Mouse (Mus musculus) thymus, adult 2 months (tissue): ENCODE results near the gene Rhoq. TPM values are rescaled to one million over a fixed set of nuclear protein-coding genes. Genes with fewer than 3 reads are reported as not detected.
A peak's percentile ranks its signal among the peaks of the same experiment; 100 is the strongest.

ENCODE experiments used
- DNase-seq: peaks from one replicate; pipeline ENCODE4 v3.0.0; 2021
- H3K27ac ChIP-seq: fragments of 200-500 bp; 2 replicates; pipeline ENCODE4 v1.5.1; 2012; ENCODE audit warnings: low read length, control low read depth; ENCODE audit not compliant: control insufficient read depth, insufficient read depth
- H3K27me3 ChIP-seq: fragments of 200-500 bp; 2 replicates; pipeline ENCODE4 v1.6.1; 2012; ENCODE audit warnings: mild to moderate bottlenecking, low read length, moderate library complexity, mixed read lengths; ENCODE audit not compliant: control insufficient read depth, insufficient read depth
- H3K36me3 ChIP-seq: fragments of 200-500 bp; 2 replicates; pipeline ENCODE4 v1.6.1; 2012; ENCODE audit warnings: mild to moderate bottlenecking, low read length, moderate library complexity; ENCODE audit not compliant: control insufficient read depth, insufficient read depth
- H3K4me1 ChIP-seq: fragments of 200-500 bp; replicated peaks from 2 replicates; pipeline ENCODE4 v1.6.1; 2012; ENCODE audit warnings: low read length; ENCODE audit not compliant: control insufficient read depth, insufficient read depth
- H3K4me3 ChIP-seq: fragments of 200-500 bp; 2 replicates; pipeline ENCODE4 v1.5.1; 2012; ENCODE audit warnings: mild to moderate bottlenecking, low read length, control low read depth, moderate library complexity; ENCODE audit not compliant: control insufficient read depth, insufficient read depth
- CTCF ChIP-seq: fragments of 200-500 bp; IDR thresholded peaks from 2 replicates; pipeline ENCODE4 v1.5.1; 2012; ENCODE audit warnings: mild to moderate bottlenecking, control low read depth, low read length, moderate library complexity, borderline replicate concordance; ENCODE audit not compliant: control insufficient read depth, poor library complexity, insufficient read depth; ENCODE audit errors: extremely low read depth
- POLR2A ChIP-seq: fragments of 200-500 bp; IDR thresholded peaks from 2 replicates; pipeline ENCODE4 v1.6.1; 2012; ENCODE audit warnings: mild to moderate bottlenecking, low read length, control low read depth, moderate library complexity; ENCODE audit not compliant: control insufficient read depth, poor library complexity, insufficient read depth; ENCODE audit errors: extremely low read depth
- WGBS: fragments of 180-500 bp; shearing (Covaris S2); methylation state at CpG from one replicate; pipeline ENCODE4 v1.1.7; 2018; 5-methylcytosine and 5-hydroxymethylcytosine counted together
- polyA plus RNA-seq: library from polyadenylated mRNA; depleted of rRNA; stranded (reverse); fragments of >200 nt; gene quantifications from 2 replicates; pipeline ENCODE4 v1.2.3, GENCODE M21; 2012; rRNA removed

Gene Rhoq
- polyA plus RNA-seq, 1 experiment: 14.5 TPM

DNA sequence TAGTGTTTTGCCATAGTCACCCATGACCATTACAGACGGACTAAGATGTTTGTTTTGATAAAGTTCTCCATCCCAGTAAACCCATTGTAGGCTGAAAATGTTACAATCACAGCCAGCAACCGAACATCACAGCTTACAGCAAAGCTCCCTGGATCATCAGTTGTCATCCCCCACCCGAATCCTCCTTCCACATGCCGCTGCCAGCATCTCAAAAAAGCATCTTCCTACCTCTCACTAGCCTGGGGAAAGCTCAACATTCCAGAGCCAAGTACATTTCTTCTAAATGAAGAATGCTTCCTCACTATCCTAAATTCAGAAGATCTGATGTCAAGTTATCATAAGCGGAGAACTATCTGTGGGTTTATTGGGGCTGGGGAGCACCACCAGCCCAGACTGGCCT is 75.6 kb downstream of the Rhoq start:
- DNase-seq: no peak
- no peaks in the 10 kb centered on the region for H3K27me3 ChIP-seq
- peaks cover 31% of the 10 kb centered on the region for H3K36me3 ChIP-seq
- H3K4me3 ChIP-seq: no peak overlapping the region
- H3K4me1 ChIP-seq: no peaks in the 10 kb centered on the region
- no peak overlapping the region for H3K27ac ChIP-seq
- TF ChIP-seq POLR2A (no peak), CTCF (no peak)
- WGBS: 96% methylated on average over 5 of the region's 5 CpGs

DNA sequence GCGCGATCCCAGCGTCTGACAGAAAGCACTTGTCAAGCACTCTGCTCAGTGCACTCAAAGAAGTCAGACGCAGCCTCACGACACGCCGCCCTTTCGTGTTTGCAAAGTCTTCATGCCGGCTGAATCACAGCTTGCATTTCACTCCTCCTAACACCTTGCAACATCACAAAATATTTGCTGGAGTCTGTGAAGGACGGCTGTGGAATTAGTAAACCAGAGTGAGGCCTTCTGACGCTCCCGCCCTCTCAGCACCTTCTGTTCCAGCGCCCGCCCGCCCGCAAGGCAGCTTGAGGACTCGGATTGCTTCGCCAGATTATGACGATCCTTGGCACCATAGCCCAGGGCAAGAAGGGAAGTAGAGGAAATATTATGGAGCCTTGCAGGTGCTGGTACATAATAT is 78.9 kb downstream of the Rhoq start:
- no peaks in the 10 kb centered on the region for H3K27me3 ChIP-seq
- TF ChIP-seq CTCF (no peak), POLR2A (no peak)
- no peaks in the 10 kb centered on the region for H3K4me1 ChIP-seq
- no peak for DNase-seq
- no peak overlapping the region for H3K27ac ChIP-seq
- WGBS: 93% methylated on average over 19 of the region's 19 CpGs
- peaks cover 9% of the 10 kb centered on the region; the same call in 1 of the 2 replicates for H3K36me3 ChIP-seq
- H3K4me3 ChIP-seq: no peak overlapping the region

DNA sequence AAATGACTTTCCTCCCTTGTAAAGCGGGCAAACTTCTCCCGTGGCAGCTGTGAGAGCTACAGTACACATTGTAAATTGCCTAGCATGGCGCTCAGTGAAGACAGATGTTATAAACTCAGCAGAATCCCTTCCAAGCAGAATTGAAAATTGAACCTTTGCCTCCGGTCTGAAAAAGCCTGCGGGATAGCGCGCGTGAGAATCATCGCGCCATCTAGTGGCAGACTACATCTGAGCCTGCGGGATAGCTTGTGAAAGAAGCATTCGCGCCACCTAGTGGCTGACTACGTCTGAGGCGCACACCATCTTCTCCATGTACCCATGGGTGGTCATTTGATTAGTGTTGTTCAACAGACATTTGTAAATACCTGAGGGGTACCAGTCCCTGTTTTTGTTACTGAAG is 81.5 kb downstream of the Rhoq start:
- Histone ChIP-seq H3K27me3 (no peaks in the 10 kb centered on the region), H3K36me3 (no peaks in the 10 kb centered on the region), H3K27ac (no peak overlapping the region), H3K4me1 (no peaks in the 10 kb centered on the region), H3K4me3 (no peak overlapping the region)
- TF ChIP-seq POLR2A (no peak), CTCF (peak; percentile 100)
- DNase-seq: peak; percentile 82
- 5% methylated on average over 15 of the region's 15 CpGs for WGBS

DNA sequence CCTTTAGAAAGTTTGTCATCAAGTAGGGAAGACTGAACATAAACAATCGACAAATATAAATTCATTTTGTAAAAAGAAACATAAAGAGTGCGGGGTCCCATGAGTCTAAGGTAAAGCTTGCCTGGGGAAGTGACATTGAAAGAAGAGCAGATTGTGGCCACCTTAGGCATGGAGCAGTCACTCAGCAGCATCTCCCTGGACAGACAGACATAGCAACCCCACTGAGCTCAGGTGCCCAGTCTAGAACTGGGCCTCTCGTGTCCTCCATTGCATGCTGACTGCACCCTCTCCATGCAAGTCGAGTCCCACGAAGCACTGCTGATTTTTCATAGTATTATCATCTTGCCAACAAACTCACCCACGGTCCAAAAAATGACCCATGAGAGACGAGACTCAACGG is 81.9 kb downstream of the Rhoq start:
- no peaks in the 10 kb centered on the region for H3K36me3 ChIP-seq
- no peak for TF ChIP-seq CTCF
- no peak for TF ChIP-seq POLR2A
- 87% methylated on average over 8 of the region's 8 CpGs for WGBS

More for the DNA sequence above, 81.9 kb downstream of the Rhoq start:
- Histone ChIP-seq H3K27ac (no peak overlapping the region), H3K4me1 (no peaks in the 10 kb centered on the region), H3K27me3 (no peaks in the 10 kb centered on the region), H3K4me3 (no peak overlapping the region)
- no peak for DNase-seq

Other genes with a start within 250 kb of the Rhoq start
- gene Epas1, start 209.4 kb upstream of the Rhoq start, polyA plus RNA-seq: 16.6 and 18.9 TPM in 2 replicates
- gene Tmem247, start 45.7 kb upstream of the Rhoq start, polyA plus RNA-seq: 0.19 TPM in 1 of 2 replicates, not detected in the other
- not detected in 2 replicates for gene Atp6v1e2, start 15.2 kb upstream of the Rhoq start, polyA plus RNA-seq
- gene Pigf, start 62.3 kb downstream of the Rhoq start, polyA plus RNA-seq: 4.8 TPM in 2 replicates
- gene Cript, start 62.5 kb downstream of the Rhoq start, polyA plus RNA-seq: 12.6 and 16.8 TPM in 2 replicates
- gene Socs5, start 144.6 kb downstream of the Rhoq start, polyA plus RNA-seq: 4.8 and 6.4 TPM in 2 replicates